Mouse (Mus musculus) ES-Bruce4 (cell line): Measurements from ENCODE around the gene Tpcn1.

Source experiments
- CTCF ChIP-seq: IDR thresholded peaks from one replicate; pipeline ENCODE4 v1.8.1; 2011; ENCODE audit warnings: low read depth, low read length
- EP300 ChIP-seq: IDR thresholded peaks from 2 replicates; pipeline ENCODE4 v1.6.1; 2011; ENCODE audit warnings: low read depth, low read length; ENCODE audit not compliant: insufficient read depth
- POLR2A ChIP-seq: IDR thresholded peaks from one replicate; pipeline ENCODE4 v1.8.1; 2011; ENCODE audit warnings: low read length; ENCODE audit not compliant: insufficient read depth

DNA sequence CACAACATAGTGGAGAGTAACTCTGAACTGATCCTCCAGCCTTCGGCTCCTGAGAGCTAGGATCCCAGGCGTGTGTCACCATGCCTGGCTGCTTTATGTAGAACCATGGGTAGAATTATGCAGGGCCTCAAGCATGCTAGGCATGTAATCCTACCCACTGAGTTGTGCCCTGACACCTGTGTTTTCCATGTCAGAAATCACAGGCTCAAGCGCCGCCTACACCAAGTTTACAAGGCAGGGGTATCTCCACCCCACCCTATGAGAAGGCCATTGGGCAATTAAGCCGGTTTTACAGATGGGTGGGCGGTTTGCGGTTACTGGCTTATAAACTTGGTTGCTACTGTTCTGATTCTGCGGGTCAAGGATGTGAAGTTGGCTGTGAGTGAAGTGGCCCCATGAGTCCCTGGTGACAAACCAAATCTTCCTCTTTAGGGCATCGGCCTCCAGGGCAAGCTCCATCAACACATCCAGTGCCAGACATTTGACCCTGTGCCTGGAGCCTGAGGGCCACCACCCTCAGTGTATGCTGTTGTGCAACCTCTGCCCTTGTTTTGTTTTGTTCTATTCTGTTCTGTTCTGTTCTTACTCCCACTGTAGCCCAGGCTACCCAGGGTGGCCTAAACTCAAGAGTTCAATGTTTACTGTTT, 74.3 kb downstream of the Tpcn1 start:
- TF ChIP-seq CTCF (no peak), POLR2A (no peak), EP300 (no peak)
